Mouse (Mus musculus) layer of hippocampus, adult 8-10 months (tissue): ENCODE measurements around the gene Cdc20b. TPM values are rescaled to one million over a fixed set of nuclear protein-coding genes. Genes with fewer than 3 reads are reported as not detected.

Source experiments
- DNase-seq, 2 experiments: peaks; one replicate each; pipeline ENCODE4 v3.0.0; 2022; ENCODE audit warnings: low spot score in 2 of 2
- microRNA-seq, 2 experiments: library from miRNA; unstranded; fragments of <30 nt; microRNA quantifications; one replicate each; pipeline ENCODE4 v1.2.0; 2022
- total RNA-seq, 4 experiments: library from RNA; stranded (reverse); gene quantifications; 2 replicates each; pipeline ENCODE4 v1.2.4; 2022

Gene Cdc20b
- total RNA-seq, 4 experiments from 2014 or later, result 0.51 TPM; not detected in 3

GRCm38 (mm10) chr13:113094618-113095017 is 59.7 kb downstream of the Cdc20b start:
- DNase-seq, result no peak

DNA sequence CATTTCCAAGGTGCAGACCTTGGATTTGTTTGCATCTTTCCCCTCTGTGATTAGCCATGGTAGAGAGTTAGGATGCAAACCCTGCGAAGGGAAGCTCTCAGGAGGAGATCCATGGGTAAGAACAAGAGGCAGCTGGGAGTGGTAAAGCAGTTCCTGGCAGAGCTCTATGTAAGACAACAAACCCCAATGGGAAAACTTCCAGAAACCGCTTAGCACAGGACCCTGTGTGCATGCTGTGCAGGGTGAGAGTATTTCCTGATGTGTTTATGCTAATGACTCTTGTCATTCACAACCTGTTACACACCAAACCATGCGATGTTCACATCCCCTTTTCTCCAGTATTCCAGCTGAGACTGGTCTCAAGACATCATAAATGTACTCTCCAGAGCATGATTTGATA is 62.1 kb downstream of the Cdc20b start:
- no peak for DNase-seq

- DNase-seq, result no peak
These were observed 63.5 kb downstream of the Cdc20b start for GRCm38 (mm10) chr13:113098406-113098805.

DNA sequence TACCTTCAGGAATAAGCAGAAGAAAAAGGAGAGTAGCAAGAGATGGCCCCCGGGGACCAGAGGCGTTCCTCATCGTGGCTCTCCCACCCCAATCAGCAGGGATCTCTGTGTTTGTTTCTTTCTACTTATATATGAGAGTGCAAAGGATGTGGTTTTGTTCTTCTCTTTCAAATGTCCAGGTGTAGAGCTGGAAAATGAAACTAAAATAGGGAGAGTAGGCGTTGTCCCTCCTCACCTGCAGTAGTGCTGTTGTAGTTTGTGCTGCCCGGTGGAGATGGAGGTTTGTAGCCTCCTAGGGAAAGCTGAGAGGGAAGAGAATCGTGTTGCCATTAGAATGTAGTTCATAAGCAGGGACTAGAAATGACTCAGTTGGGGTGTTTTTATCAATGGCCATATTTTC is 66.0 kb downstream of the Cdc20b start, which contains the start of gene Gzma:
TSS of gene Gzma (minus strand) at position 103 of the 400 bp plus-strand sequence.
- no peak for DNase-seq

GRCm38 (mm10) chr13:113101804-113102203 is 66.9 kb downstream of the Cdc20b start:
- DNase-seq, result no peak

GRCm38 (mm10) chr13:113104759-113105158 is 69.8 kb downstream of the Cdc20b start:
- DNase-seq, result no peak

- no peak for DNase-seq
These were observed 84.1 kb downstream of the Cdc20b start for GRCm38 (mm10) chr13:113118977-113119376.

DNA sequence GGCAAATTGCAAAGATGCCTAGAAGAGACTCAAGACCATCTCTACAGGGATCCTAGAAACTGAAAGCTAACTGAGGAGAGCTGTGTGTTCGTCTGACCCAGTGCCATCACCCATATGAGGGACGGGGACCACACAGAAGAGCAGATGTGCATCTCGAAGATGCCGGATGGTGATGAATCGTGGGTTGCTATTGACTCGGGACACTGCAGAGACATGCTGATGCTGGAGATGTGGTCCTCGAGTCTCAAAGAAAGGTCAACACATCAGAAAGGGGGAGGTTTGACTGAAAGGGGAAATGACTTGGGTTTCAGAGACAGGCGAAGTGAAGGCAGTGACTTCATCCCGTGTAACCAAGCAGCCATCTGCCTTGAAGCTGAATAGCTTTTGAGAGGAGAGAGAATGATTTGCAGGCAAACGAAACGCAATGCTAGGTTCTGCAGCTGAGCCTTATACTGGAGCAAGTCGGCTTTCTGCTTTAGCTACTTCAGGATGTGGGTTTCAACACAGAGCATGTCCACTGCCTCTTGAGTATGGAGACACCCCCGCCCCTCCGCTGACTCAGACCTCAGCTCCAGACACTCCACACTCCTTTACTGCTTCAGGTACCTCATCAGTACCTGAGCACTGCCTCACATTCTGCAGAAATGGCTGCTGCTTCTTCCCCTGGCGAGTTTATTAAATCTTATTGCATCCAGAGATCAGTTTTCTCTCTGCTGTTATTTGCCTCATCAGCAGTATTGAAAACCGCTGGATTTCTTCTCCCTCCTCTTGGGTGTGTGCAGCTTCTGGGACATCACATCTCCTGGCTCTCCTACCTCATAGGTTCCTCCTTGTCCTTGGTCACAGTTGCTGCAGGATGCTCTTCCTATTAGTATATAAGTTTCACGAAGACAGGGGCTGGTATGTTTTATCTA is 85.7 kb downstream of the Cdc20b start:
- DNase-seq, result no peak

DNA sequence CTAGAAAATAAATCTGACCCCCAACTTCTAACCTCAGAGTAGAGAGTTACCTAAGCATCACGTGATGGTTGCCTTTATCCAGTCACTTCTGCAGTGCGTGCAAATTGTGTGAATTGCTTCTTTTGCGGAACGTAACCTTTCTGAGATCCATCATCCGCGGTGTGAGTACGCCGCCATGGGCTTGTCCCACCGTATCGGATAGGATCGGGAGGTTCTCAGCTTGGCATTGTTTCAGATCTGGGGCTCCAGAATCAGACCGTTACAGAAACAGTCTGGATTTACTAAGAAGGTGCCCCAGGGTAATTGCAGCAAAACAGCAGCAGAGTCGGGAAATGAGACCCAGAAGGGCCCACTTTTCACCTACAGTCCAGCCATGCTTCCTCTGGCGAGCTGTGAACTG is 86.4 kb downstream of the Cdc20b start:
- no peak for DNase-seq

DNA sequence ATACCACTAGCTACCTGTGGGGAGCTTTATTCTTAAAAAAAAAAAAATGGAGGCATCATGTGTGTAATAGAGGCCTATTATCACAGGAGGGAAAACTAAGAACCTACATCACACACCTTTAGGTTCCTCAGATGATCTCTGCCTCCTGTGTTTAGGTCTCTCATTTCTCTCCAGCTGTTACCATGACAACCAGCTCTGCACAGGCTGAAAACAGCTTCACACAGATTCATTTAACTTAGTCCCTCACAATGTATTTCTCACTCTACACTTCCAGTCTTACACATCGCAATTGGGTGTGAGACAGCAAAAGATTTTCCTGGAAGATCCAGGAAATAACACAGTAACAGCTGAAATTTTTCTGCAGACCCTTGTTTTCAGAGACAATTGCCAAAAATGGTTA is 95.1 kb downstream of the Cdc20b start:
- DNase-seq, result no peak

DNA sequence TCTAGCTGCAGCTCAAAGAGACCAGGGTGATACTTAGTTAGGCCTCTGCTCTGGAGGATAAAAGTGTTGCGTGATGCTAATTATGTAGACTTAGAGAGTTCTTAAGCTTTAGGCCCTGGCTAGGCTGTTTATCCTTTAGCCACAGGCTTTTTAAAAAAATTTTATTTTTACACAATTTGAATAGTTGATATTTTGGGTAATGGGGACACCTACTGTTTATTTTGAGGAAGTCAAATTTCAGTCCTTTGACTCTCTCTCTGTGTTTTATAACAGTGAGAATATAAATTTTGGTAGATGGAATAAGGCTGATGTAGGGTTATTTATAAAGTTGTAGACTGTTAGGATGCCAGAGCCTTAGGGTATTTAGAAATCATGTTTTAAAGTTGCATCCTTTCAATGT is 104.7 kb downstream of the Cdc20b start:
- DNase-seq, result no peak

Small RNA genes within 50 kb of the gene (microRNA-seq; reads per million reads assigned to microRNA genes)
- 34.8 to 46.5 reads per million in 2 experiments for gene Mir449a
- gene Mir449b, result 0 reads per million in 2 experiments
- gene Mir449c, result 0.25 to 0.64 reads per million in 2 experiments

Other genes starting within 250 kb of the Cdc20b start
- 10 to 100 TPM; 26.0 to 29.0 (median 28.6) TPM for gene Plpp1, start 234.3 kb upstream of the Cdc20b start, total RNA-seq
- 10 to 100 TPM; 43.6 to 53.4 (median 51.7) TPM for gene Mtrex, start 107.7 kb upstream of the Cdc20b start, total RNA-seq
- gene Dhx29, start 107.7 kb upstream of the Cdc20b start, total RNA-seq, result 10 to 100 TPM; 22.3 to 25.7 (median 23.6) TPM
- 1 to 10 TPM; 4.3 to 6.1 (median 5.1) TPM for gene Ccno, start 47.3 kb upstream of the Cdc20b start, total RNA-seq
- gene Mcidas, start 41.3 kb upstream of the Cdc20b start, total RNA-seq, result under 1 TPM; 0.45 to 0.63 (median 0.60) TPM
- gene Gpx8, start 11.3 kb downstream of the Cdc20b start, total RNA-seq, result 1 to 10 TPM; 6.2 to 7.6 (median 6.7) TPM
- not detected for gene Gzma, start 65.9 kb downstream of the Cdc20b start, total RNA-seq
- under 1 TPM in 2 of 4 experiments, not detected in 2; 0.20 to 0.21 TPM for gene Esm1, start 174.5 kb downstream of the Cdc20b start, total RNA-seq
- gene Gzmk, start 190.8 kb downstream of the Cdc20b start, total RNA-seq, result under 1 TPM in 3 of 4 experiments, not detected in 1; 0.25 to 0.43 (median 0.38) TPM